Mouse (Mus musculus) kidney, embryonic 15.5 days (tissue): ENCODE results near the gene Pnpla6. TPM values are rescaled to one million over a fixed set of nuclear protein-coding genes. Genes with fewer than 3 reads are reported as not detected.
"Not testable (repeated sequence)": the region's sequence is repeated elsewhere in the genome, so short reads cannot be mapped to it uniquely, and the experiment has no call there.

ENCODE experiments used
- ATAC-seq: fragments of 200-750 bp; cut with Nextera tagmentation; replicated peaks from 2 replicates; pipeline ENCODE4 v1.8.0; 2017; ENCODE audit warnings: moderate TSS enrichment; ENCODE audit not compliant: low FRiP score
- H3K27ac ChIP-seq: fragments of 300-500 bp; sonication (generic); 2 replicates; pipeline ENCODE4 v1.5.1; 2015; ENCODE audit warnings: mild to moderate bottlenecking, inconsistent platforms
- H3K27me3 ChIP-seq: fragments of 300-500 bp; sonication (generic); 2 replicates; pipeline ENCODE4 v1.6.1; 2015; ENCODE audit warnings: inconsistent platforms
- H3K36me3 ChIP-seq: fragments of 300-500 bp; sonication (generic); 2 replicates; pipeline ENCODE4 v1.6.1; 2015; ENCODE audit warnings: inconsistent platforms
- H3K4me1 ChIP-seq: fragments of 300-500 bp; sonication (generic); 2 replicates; pipeline ENCODE4 v1.6.1; 2015; ENCODE audit warnings: inconsistent platforms
- H3K4me2 ChIP-seq: fragments of 300-500 bp; sonication (generic); 2 replicates; pipeline ENCODE4 v1.6.1; 2015; ENCODE audit warnings: moderate library complexity, mild to moderate bottlenecking, inconsistent platforms
- H3K4me3 ChIP-seq: fragments of 300-500 bp; sonication (generic); replicated peaks from 2 replicates; pipeline ENCODE4 v1.5.1; 2015; ENCODE audit warnings: mild to moderate bottlenecking, inconsistent platforms
- H3K9ac ChIP-seq: fragments of 300-500 bp; sonication (generic); 2 replicates; pipeline ENCODE4 v1.6.1; 2015; ENCODE audit warnings: mild to moderate bottlenecking, inconsistent platforms
- H3K9me3 ChIP-seq: fragments of 300-500 bp; sonication (generic); replicated peaks from 2 replicates; pipeline ENCODE4 v1.6.1; 2016; ENCODE audit warnings: inconsistent platforms
- WGBS: fragments of 180-500 bp; shearing (Covaris S2); methylation state at CpG from one replicate; pipeline ENCODE4 v1.1.7; 2015; ENCODE audit warnings: mixed read lengths; 5-methylcytosine and 5-hydroxymethylcytosine counted together
- polyA plus RNA-seq: library from polyadenylated mRNA; unstranded; fragments of >200 nt; fragmentation: Nextera tagmentation; extraction: Ambion mirVana; gene quantifications from 2 replicates; pipeline ENCODE4 v1.2.1, GENCODE M21; 2015

Pnpla6 gene
- polyA plus RNA-seq, 1 experiment from 2014 or later: 38.3 TPM

DNA sequence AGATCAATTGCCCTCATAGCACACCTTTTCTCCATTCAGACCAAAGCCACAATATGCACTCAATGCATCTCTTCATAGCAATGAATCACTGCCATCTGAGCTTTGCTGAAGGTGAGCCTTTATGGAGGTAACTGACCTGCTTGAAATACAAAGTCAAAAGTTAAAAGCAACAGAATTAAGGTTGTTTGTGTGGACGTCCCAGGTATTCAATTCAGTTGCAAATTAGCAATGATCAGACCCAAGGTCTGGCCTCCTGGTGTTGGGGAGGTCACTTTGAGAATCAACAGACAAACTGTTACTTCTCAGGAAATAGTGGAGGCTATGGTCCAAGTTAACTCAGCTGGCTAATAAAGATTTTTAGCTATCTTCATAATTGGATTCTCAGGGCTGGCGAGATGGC, 31.3 kb downstream of the Pnpla6 start:
- ATAC-seq: no peak
- Histone ChIP-seq H3K36me3 (peaks cover 46% of the 10 kb centered on the region), H3K27ac (no peak overlapping the region), H3K4me3 (no peak overlapping the region), H3K27me3 (no peaks in the 10 kb centered on the region), H3K9ac (no peak overlapping the region), H3K4me1 (no peaks in the 10 kb centered on the region), H3K9me3 (0 out of 2 replicates have a peak, but pooled peaks cover 4% of the 10 kb centered on the region), H3K4me2 (no peak overlapping the region)
- WGBS: 88% methylated on average over 2 of the region's 2 CpGs

DNA sequence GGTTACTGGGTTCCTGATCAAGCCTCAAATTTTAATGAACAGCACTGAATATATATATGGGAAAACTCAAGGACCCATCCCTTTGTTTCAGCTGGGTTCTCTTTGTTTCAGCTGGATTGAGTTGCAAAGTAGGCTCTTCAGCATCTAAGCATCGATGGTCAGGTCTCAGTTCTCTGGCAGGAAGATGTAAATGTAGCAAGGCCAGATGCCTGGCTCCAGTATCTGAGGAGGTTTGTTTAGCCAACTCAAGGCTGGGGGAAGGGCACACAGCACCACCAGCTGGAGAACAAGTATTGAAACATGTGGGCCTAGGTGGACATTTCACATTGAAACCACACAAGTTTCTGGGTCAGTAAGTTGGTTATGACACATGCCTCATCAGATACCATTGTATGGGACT, 37.1 kb downstream of the Pnpla6 start:
- Histone ChIP-seq H3K4me3 (no peak overlapping the region), H3K4me1 (no peaks in the 10 kb centered on the region), H3K9me3 (no peaks in the 10 kb centered on the region), H3K36me3 (no peaks in the 10 kb centered on the region), H3K4me2 (no peak overlapping the region), H3K9ac (no peak overlapping the region), H3K27ac (no peak overlapping the region), H3K27me3 (no peaks in the 10 kb centered on the region)
- no peak for ATAC-seq
- WGBS: 80% methylated on average over 1 of the region's 1 CpGs

DNA sequence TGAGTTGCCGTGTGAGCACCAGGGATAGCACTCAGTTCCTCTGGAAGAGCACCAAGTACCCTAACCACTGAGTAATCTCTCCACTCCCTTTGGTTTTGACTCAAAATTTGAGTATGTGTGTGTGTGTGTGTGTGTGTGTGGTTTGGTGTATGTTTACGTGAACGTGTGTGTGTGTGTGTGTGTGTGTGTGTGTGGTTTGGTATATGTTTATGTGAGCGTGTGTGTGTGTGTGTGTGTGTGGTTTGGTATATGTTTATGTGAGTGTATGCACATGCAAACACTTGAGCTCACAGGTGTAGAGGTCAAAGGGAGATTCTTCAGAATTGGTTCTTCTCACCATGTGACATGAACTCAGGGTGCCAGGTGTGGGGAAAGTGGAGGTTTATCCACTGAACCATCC, 40.9 kb downstream of the Pnpla6 start:
- no peaks in the 10 kb centered on the region for H3K9me3 ChIP-seq
- H3K27ac ChIP-seq: no peak overlapping the region
- no peaks in the 10 kb centered on the region for H3K36me3 ChIP-seq
- H3K4me3 ChIP-seq: no peak overlapping the region
- H3K9ac ChIP-seq: no peak overlapping the region
- H3K4me2 ChIP-seq: no peak overlapping the region
- peak; percentile 93 for ATAC-seq
- no peaks in the 10 kb centered on the region for H3K4me1 ChIP-seq
- 57% methylated on average over 4 of the region's 4 CpGs for WGBS
- H3K27me3 ChIP-seq: no peaks in the 10 kb centered on the region

DNA sequence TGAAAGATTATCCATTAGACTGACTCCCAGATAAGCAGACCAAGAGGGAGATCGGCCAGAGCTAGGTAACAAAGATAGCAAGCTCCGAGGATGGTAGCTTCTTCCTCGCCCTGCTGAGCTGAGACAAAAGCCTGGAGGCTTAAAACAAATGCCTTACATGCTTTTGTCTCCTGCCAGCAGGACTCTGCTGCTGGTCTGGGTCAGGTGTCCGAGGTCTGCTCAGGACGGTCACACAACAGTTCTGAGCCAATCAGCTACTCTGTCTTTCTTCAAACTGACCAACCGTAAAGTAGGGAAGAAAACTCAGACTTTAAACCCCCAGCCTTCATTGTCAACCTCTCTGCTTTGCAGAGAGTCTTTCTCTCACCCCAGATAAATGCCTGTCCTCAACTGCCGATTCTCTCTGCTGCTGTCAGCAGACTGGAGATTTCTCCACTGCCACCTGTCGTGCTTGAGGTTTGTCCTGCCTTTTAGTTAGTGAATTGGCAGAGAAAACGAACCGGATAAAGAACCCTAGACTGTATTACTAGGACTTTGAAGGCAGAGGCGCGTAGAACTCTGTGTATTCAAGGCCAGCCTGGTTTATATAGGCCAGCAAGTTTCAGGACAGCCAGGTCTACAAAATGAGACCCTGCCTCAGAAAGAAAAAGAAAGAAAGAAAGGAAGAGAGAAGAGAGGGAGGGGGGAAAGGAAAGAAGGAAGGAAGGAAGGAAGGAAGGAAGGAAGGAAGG, 52.6 kb downstream of the Pnpla6 start, which contains the start of gene C330021F23Rik:
Gene C330021F23Rik, plus strand, starts transcription at position 350 of the 731 bp plus-strand sequence.
- Histone ChIP-seq H3K4me2 (peak within 1 kb of the TSS; percentile 52), H3K36me3 (no peaks in the 10 kb centered on the region), H3K4me1 (peaks cover 20% of the 10 kb centered on the region), H3K27me3 (no peaks in the 10 kb centered on the region), H3K9ac (peak within 1 kb of the TSS; percentile 23), H3K4me3 (peak within 1 kb of the TSS; percentile 34), H3K27ac (peak within 1 kb of the TSS; percentile 80), H3K9me3 (no peaks in the 10 kb centered on the region)
- WGBS: 2% methylated on average over 12 of the region's 12 CpGs
- peak; percentile 93 for ATAC-seq

DNA sequence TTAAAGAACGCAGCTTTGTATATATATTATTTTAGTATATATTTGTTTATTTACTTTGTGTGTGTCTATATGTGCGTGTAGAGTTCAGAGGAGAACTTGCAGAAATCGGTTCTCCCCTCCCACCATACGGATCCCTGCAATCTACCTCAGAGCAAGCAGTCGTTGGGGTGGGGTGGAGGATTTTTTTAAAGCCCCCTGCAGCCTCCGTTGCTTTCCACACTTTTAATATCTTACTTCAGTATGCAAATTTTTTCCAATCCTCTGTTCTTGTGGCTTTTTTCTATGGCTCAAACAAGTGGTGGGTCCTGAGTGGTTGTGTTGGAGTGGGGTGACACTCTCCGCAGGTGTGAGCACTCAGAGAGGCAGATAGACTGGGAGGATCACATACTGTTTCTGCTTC, 53.2 kb downstream of the Pnpla6 start:
- peaks cover 20% of the 10 kb centered on the region for H3K4me1 ChIP-seq
- peak overlapping the region; percentile 80 for H3K27ac ChIP-seq
- no peaks in the 10 kb centered on the region for H3K27me3 ChIP-seq
- peak overlapping the region; percentile 34 for H3K4me3 ChIP-seq
- WGBS: 8% methylated on average over 7 of the region's 7 CpGs
- H3K36me3 ChIP-seq: no peaks in the 10 kb centered on the region
- H3K4me2 ChIP-seq: peak overlapping the region; percentile 52
- no peaks in the 10 kb centered on the region for H3K9me3 ChIP-seq
- no peak for ATAC-seq
- peak overlapping the region; percentile 23 for H3K9ac ChIP-seq

DNA sequence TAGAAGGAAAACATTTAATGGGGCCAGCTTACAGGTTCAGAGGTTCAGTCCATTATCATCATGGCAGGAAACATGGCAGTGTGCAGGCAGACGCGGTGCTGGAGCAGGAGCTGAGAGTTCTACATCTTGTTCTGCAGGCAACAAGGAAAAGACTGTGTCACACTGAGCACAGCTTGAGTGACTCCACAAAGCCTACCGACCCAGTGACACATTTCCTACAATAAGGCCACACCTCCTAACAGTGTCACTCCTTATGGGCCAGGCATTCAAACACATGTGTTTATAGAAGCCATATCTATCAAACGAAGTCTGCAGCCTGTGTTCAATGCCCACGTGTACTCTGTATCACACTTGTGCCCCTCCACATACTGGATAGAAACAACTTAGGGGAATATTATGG, 54.6 kb downstream of the Pnpla6 start:
- WGBS: 84% methylated on average over 5 of the region's 5 CpGs
- Histone ChIP-seq H3K9ac (no peak overlapping the region), H3K9me3 (no peaks in the 10 kb centered on the region), H3K4me1 (peaks cover 20% of the 10 kb centered on the region), H3K4me3 (no peak overlapping the region), H3K36me3 (no peaks in the 10 kb centered on the region), H3K27me3 (no peaks in the 10 kb centered on the region), H3K27ac (no peak overlapping the region), H3K4me2 (no peak overlapping the region)
- no peak for ATAC-seq

DNA sequence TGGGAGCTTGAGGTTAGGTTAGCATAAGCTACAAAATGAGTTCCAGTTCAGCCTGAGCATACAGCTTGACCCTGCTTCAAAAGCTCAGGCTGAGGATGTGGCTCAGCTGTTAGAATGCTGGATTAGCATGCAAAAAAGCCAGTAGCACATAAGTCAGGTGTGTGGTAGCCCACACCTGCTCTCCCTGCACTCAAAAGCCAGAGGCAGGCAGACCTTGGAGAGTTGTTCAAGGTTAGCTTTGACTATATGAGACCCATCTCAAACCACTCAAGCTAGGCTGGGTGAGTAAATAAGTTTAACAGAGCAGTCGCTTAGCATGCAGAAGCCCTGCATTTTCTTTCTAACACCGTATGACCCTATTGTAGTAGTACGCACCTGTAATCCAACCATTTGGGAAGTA, 59.4 kb downstream of the Pnpla6 start:
- Histone ChIP-seq H3K9me3 (no peaks in the 10 kb centered on the region), H3K4me3 (no peak overlapping the region), H3K36me3 (no peaks in the 10 kb centered on the region), H3K4me1 (no peaks in the 10 kb centered on the region), H3K9ac (no peak overlapping the region), H3K27me3 (no peaks in the 10 kb centered on the region), H3K27ac (no peak overlapping the region), H3K4me2 (no peak overlapping the region)
- 94% methylated on average over 3 of the region's 3 CpGs for WGBS
- no peak for ATAC-seq

DNA sequence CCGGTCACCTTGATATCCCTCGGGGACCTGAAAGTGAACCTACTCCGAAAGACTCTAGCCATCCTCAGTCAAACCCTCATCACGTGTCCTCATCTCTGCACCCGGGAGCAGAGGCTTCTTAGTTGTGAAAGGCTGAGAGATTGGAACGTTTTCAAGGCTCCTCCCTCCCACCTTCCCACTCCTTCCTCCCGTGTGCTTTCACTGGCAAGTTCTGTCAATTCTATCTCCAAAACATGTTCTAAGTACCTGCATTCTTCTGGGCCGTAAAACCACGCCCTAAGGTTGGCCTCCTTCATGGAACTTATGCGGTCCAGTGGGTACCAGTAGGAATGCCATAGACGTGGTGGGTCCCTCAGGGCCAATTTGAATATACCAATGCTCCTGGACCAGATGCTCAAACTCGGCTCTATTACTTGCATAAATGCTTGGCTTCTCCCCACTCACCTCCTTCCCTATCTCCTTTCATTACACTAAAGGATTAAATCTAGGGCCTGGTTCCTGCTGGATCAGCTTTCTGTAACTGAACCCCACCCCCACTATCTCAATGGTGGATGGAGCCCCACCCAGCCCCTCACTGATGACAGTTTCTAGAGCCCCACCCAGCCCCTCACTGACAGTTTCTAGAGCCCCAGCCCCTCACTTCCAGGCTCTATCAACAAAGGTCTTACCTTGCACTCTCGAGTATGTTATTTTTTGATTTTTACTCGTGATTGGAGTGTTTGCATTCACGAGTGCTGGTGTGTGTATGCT, 61.2 kb downstream of the Pnpla6 start:
- 74% methylated on average over 15 of the region's 15 CpGs for WGBS

DNA sequence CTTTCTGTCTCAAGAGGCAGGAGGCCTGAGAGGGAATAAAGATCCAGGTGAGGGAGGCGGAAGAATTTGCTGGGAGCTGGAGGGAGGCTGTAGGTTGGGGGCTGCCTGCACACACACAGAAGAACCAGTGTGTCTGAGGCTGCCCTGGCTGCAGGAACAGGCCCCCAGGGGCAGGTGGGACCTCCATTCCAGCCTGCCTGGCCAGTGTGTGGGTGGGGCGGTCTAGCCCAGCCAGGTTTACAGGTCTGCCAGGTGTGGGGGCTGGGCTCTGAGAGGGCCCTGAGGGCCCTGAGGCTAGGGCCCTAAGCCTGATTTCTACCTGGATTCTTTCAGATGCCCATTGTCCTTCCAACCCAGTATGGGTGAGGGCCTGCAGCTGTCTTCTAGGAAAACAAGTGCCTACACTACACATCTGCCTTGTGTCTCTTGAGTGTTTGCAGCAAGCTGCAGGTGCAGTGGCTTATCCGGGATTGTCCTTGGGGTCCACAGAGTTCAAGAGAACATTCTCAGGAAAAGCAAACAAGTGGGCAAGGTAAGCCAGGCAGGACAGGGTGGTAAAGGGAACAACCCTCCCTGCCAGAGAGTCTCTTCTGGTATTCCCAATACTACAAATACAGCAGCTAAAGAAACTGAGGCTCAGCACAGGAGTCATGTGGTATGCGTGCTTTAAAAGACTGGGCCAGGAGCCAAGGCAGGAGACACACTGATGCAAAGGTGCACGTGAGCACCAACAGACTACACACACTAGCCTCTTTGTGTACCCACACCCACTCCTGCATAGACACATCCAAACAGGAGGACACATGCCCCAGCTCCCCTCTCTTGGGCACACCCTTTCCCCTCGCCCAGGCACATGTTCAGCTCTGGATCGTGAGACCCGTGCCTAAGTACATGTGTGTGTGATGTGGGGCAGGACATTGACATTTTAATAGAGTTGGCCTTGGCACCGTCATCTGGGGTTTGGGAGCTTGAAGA, 64.5 kb downstream of the Pnpla6 start:
- H3K27me3 ChIP-seq: no peaks in the 10 kb centered on the region
- 70% methylated on average over 9 of the region's 9 CpGs for WGBS
- no peaks in the 10 kb centered on the region for H3K36me3 ChIP-seq
- no peak overlapping the region for H3K27ac ChIP-seq
- H3K9ac ChIP-seq: no peak overlapping the region
- peak; percentile 65 for ATAC-seq
- no peak overlapping the region for H3K4me2 ChIP-seq
- H3K4me3 ChIP-seq: no peak overlapping the region
- no peaks in the 10 kb centered on the region for H3K4me1 ChIP-seq
- no peaks in the 10 kb centered on the region for H3K9me3 ChIP-seq

More for the DNA sequence above, 61.2 kb downstream of the Pnpla6 start:
- H3K9me3 ChIP-seq: no peaks in the 10 kb centered on the region
- no peak for ATAC-seq
- no peak overlapping the region for H3K4me2 ChIP-seq
- H3K27ac ChIP-seq: no peak overlapping the region
- H3K27me3 ChIP-seq: no peaks in the 10 kb centered on the region
- H3K36me3 ChIP-seq: no peaks in the 10 kb centered on the region
- H3K4me1 ChIP-seq: no peaks in the 10 kb centered on the region
- no peak overlapping the region for H3K4me3 ChIP-seq
- H3K9ac ChIP-seq: no peak overlapping the region

DNA sequence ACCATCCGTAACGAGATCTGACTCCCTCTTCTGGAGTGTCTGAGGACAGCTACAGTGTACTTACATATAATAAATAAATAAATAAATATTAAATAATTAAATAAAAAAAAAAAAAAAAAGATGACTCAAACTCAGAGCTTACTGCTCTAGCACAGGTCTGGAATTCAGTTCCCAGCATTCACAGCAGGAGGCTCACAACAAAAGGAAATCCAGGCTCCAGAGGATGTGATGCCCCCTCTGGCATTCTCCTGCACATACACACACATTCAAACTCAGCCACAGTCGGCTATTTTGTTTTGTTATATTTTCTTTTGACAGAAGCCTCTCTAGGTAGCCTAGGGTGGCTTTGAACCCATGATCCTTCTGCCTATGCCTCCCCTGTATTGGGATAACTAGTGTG, 66.8 kb downstream of the Pnpla6 start:
- not testable (repeated sequence) for H3K9me3 ChIP-seq, H3K27me3 ChIP-seq, H3K27ac ChIP-seq, ATAC-seq, H3K4me1 ChIP-seq, H3K4me3 ChIP-seq, H3K36me3 ChIP-seq, H3K9ac ChIP-seq, H3K4me2 ChIP-seq
- WGBS: 92% methylated on average over 2 of the region's 3 CpGs

DNA sequence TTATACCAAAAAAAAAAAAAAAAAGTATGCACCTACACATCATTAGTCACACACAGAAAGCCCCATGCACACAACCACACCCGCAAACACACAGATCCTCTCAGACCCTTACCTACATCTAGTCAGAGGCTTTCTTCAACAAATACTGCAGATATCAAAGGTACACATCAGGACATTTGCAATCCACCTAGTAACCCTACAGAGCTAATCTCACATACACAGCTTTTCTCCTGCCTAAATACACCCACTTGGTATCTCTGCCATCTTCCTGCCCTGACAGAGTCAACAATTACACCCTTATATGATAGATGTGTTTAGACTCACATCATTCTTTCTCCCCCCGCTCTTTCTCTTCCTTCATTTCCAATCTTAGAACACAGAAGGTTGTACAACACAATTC, 71.3 kb downstream of the Pnpla6 start:
- H3K9me3 ChIP-seq: no peaks in the 10 kb centered on the region
- ATAC-seq: no peak

More for the DNA sequence above, 71.3 kb downstream of the Pnpla6 start:
- Histone ChIP-seq H3K4me2 (no peak overlapping the region), H3K36me3 (no peaks in the 10 kb centered on the region), H3K27ac (no peak overlapping the region), H3K4me3 (no peak overlapping the region), H3K4me1 (peaks cover 12% of the 10 kb centered on the region), H3K9ac (no peak overlapping the region), H3K27me3 (peaks cover 17% of the 10 kb centered on the region; the same call in 1 of the 2 replicates)
- WGBS: 84% methylated on average over 2 of the region's 2 CpGs
